Mouse (Mus musculus) heart, embryonic 14.5 days (tissue): ENCODE results near the gene March7. TPM values are rescaled to one million over a fixed set of nuclear protein-coding genes. Genes with fewer than 3 reads are reported as not detected.

Experiments used
- ATAC-seq: fragments of 200-750 bp; cut with Nextera tagmentation; 2 replicates; pipeline ENCODE4 v1.8.0; 2017; ENCODE audit warnings: low read depth, moderate TSS enrichment; ENCODE audit not compliant: insufficient number of reproducible peaks, insufficient read depth, low FRiP score
- H3K27ac ChIP-seq, 2 experiments: fragments of 200-500 bp in 1 of 2; fragments of 300-500 bp in 1 of 2; sonication (generic) in 1 of 2; replicated peaks in 1 of 2; 2 replicates each; pipeline ENCODE4 v1.5.1; 2012 to 2014; ENCODE audit warnings: low read depth in 2 of 2, low read length in 2 of 2, control low read depth in 1 of 2, mild to moderate bottlenecking in 1 of 2, mixed read lengths in 1 of 2; ENCODE audit not compliant: control insufficient read depth in 1 of 2, insufficient read depth in 1 of 2
- H3K27me3 ChIP-seq: fragments of 300-500 bp; sonication (generic); 2 replicates; pipeline ENCODE4 v1.6.1; 2014; ENCODE audit warnings: mild to moderate bottlenecking, low read length, control low read depth; ENCODE audit not compliant: control insufficient read depth, insufficient read depth
- H3K36me3 ChIP-seq: fragments of 300-500 bp; sonication (generic); 2 replicates; pipeline ENCODE4 v1.6.1; 2014; ENCODE audit warnings: mild to moderate bottlenecking, control low read depth, low read length, mixed read lengths; ENCODE audit not compliant: control insufficient read depth, insufficient read depth
- H3K4me1 ChIP-seq, 2 experiments: fragments of 200-500 bp in 1 of 2; fragments of 300-500 bp in 1 of 2; sonication (generic) in 1 of 2; 2 replicates each; pipeline ENCODE4 v1.6.1; 2012 to 2014; ENCODE audit warnings: low read length in 2 of 2, control low read depth in 1 of 2, mixed read lengths in 1 of 2; ENCODE audit not compliant: control insufficient read depth in 2 of 2, insufficient read depth in 2 of 2
- H3K4me2 ChIP-seq: fragments of 300-500 bp; sonication (generic); 2 replicates; pipeline ENCODE4 v1.6.1; 2014; ENCODE audit warnings: mild to moderate bottlenecking, low read length
- H3K4me3 ChIP-seq, 2 experiments: fragments of 200-500 bp in 1 of 2; fragments of 300-500 bp in 1 of 2; sonication (generic) in 1 of 2; 2 replicates each; pipeline ENCODE4 v1.5.1; 2012 to 2014; ENCODE audit warnings: low read length in 2 of 2, mild to moderate bottlenecking in 2 of 2, control low read depth in 1 of 2, low read depth in 1 of 2, moderate library complexity in 1 of 2; ENCODE audit not compliant: control insufficient read depth in 1 of 2, insufficient read depth in 1 of 2
- H3K9ac ChIP-seq: fragments of 300-500 bp; sonication (generic); 2 replicates; pipeline ENCODE4 v1.6.1; 2014; ENCODE audit warnings: mild to moderate bottlenecking, low read length
- H3K9me3 ChIP-seq: fragments of 300-500 bp; sonication (generic); 2 replicates; pipeline ENCODE4 v1.6.1; 2016; ENCODE audit warnings: low read length, control low read depth; ENCODE audit not compliant: control insufficient read depth
- WGBS: fragments of 180-500 bp; shearing (Covaris S2); extraction: QIAGEN DNeasy Blood & Tissue Kit; methylation state at CpG from one replicate; pipeline ENCODE4 v1.1.7; 2014; 5-methylcytosine and 5-hydroxymethylcytosine counted together
- polyA plus RNA-seq: library from polyadenylated mRNA; unstranded; fragments of >200 nt; fragmentation: Nextera tagmentation; extraction: Ambion mirVana; gene quantifications from 2 replicates; pipeline ENCODE4 v1.2.1, GENCODE M21; 2014

Gene March7
- polyA plus RNA-seq, 1 experiment from 2014 or later, result 57.2 TPM

- WGBS, result 88% methylated on average over 4 of the region's 4 CpGs
- no peak overlapping the region for H3K4me3 ChIP-seq
- ATAC-seq, result no peak
Measured at GRCm38 (mm10) chr2:60173595-60173994, 36.1 kb upstream of the March7 start.

GRCm38 (mm10) chr2:60175078-60175477, 34.6 kb upstream of the March7 start:
- H3K9ac ChIP-seq, result no peak overlapping the region
- H3K9me3 ChIP-seq, result no peaks in the 10 kb centered on the region
- no peak overlapping the region for H3K4me3 ChIP-seq
- H3K36me3 ChIP-seq, result no peaks in the 10 kb centered on the region
- H3K4me2 ChIP-seq, result no peak overlapping the region
- ATAC-seq, result no peak
- H3K27me3 ChIP-seq, result no peaks in the 10 kb centered on the region
- H3K27ac ChIP-seq, result no peak overlapping the region
- H3K4me1 ChIP-seq, result no peaks in the 10 kb centered on the region
- 93% methylated on average over 2 of the region's 4 CpGs for WGBS

More at GRCm38 (mm10) chr2:60173595-60173994, 36.1 kb upstream of the March7 start:
- Histone ChIP-seq H3K27me3 (no peaks in the 10 kb centered on the region), H3K27ac (no peak overlapping the region), H3K4me2 (no peak overlapping the region), H3K4me1 (no peaks in the 10 kb centered on the region), H3K9me3 (no peaks in the 10 kb centered on the region), H3K9ac (no peak overlapping the region), H3K36me3 (no peaks in the 10 kb centered on the region)

- no peak for ATAC-seq
- Histone ChIP-seq H3K4me2 (no peak overlapping the region), H3K36me3 (no peaks in the 10 kb centered on the region), H3K27ac (no peak overlapping the region), H3K27me3 (no peaks in the 10 kb centered on the region), H3K9me3 (no peaks in the 10 kb centered on the region), H3K4me3 (no peak overlapping the region), H3K4me1 (no peaks in the 10 kb centered on the region), H3K9ac (no peak overlapping the region)
- 94% methylated on average over 5 of the region's 5 CpGs for WGBS
Measured at GRCm38 (mm10) chr2:60176087-60176486, 33.6 kb upstream of the March7 start.

GRCm38 (mm10) chr2:60177490-60177889, 32.2 kb upstream of the March7 start:
- no peak overlapping the region for H3K9ac ChIP-seq
- ATAC-seq, result no peak

GRCm38 (mm10) chr2:60181696-60182095, 28.0 kb upstream of the March7 start:
- WGBS, result 49% methylated on average over 2 of the region's 2 CpGs
- no peaks in the 10 kb centered on the region for H3K36me3 ChIP-seq
- no peak overlapping the region for H3K4me3 ChIP-seq
- no peak overlapping the region for H3K27ac ChIP-seq
- H3K9me3 ChIP-seq, result no peaks in the 10 kb centered on the region
- ATAC-seq, result no peak
- H3K9ac ChIP-seq, result no peak overlapping the region
- H3K27me3 ChIP-seq, result no peaks in the 10 kb centered on the region
- H3K4me1 ChIP-seq, result no peaks in the 10 kb centered on the region
- no peak overlapping the region for H3K4me2 ChIP-seq

More at GRCm38 (mm10) chr2:60177490-60177889, 32.2 kb upstream of the March7 start:
- Histone ChIP-seq H3K4me1 (no peaks in the 10 kb centered on the region), H3K9me3 (no peaks in the 10 kb centered on the region), H3K27ac (no peak overlapping the region), H3K4me2 (no peak overlapping the region), H3K36me3 (no peaks in the 10 kb centered on the region), H3K4me3 (no peak overlapping the region), H3K27me3 (no peaks in the 10 kb centered on the region)
- 78% methylated on average over 3 of the region's 3 CpGs for WGBS

GRCm38 (mm10) chr2:60196841-60197240, 12.8 kb upstream of the March7 start:
- no peak overlapping the region for H3K4me2 ChIP-seq
- WGBS, result 33% methylated on average over 1 of the region's 1 CpGs
- no peaks in the 10 kb centered on the region for H3K4me1 ChIP-seq
- H3K9ac ChIP-seq, result no peak overlapping the region
- H3K27ac ChIP-seq, result no peak overlapping the region
- no peak for ATAC-seq
- H3K36me3 ChIP-seq, result no peaks in the 10 kb centered on the region
- no peaks in the 10 kb centered on the region for H3K27me3 ChIP-seq
- H3K9me3 ChIP-seq, result no peaks in the 10 kb centered on the region
- H3K4me3 ChIP-seq, result no peak overlapping the region

- Histone ChIP-seq H3K27me3 (no peaks in the 10 kb centered on the region), H3K9me3 (no peaks in the 10 kb centered on the region), H3K4me2 (no peak overlapping the region), H3K36me3 (peaks cover 8% of the 10 kb centered on the region), H3K4me1 (no peaks in the 10 kb centered on the region), H3K4me3 (no peak overlapping the region), H3K27ac (no peak overlapping the region), H3K9ac (no peak overlapping the region)
- ATAC-seq, result no peak
- 97% methylated on average over 5 of the region's 5 CpGs for WGBS
Measured at GRCm38 (mm10) chr2:60200051-60200562, 9.6 kb upstream of the March7 start.

GRCm38 (mm10) chr2:60200667-60201066, 9.0 kb upstream of the March7 start:
- Histone ChIP-seq H3K4me1 (no peaks in the 10 kb centered on the region), H3K9me3 (no peaks in the 10 kb centered on the region), H3K4me2 (no peak overlapping the region), H3K9ac (no peak overlapping the region), H3K27me3 (no peaks in the 10 kb centered on the region), H3K27ac (no peak overlapping the region), H3K4me3 (no peak overlapping the region), H3K36me3 (peaks cover 14% of the 10 kb centered on the region)
- no peak for ATAC-seq
- WGBS, result 64% methylated on average over 8 of the region's 8 CpGs
